Mouse (Mus musculus) lung, adult 2 months (tissue): ENCODE results near the gene Rnf145. TPM values are rescaled to one million over a fixed set of nuclear protein-coding genes. Genes with fewer than 3 reads are reported as not detected.

Experiments used
- DNase-seq: peaks from one replicate; pipeline ENCODE4 v3.0.0; 2022
- H3K4me1 ChIP-seq: fragments of 200-500 bp; 2 replicates; pipeline ENCODE4 v1.6.1; 2011; ENCODE audit warnings: low read length; ENCODE audit not compliant: control insufficient read depth, insufficient read depth
- H3K4me3 ChIP-seq: fragments of 200-500 bp; replicated peaks from 2 replicates; pipeline ENCODE3; 2011; ENCODE audit warnings: low read depth, mild to moderate bottlenecking, control low read depth, low read length; ENCODE audit errors: extremely low read depth
- CTCF ChIP-seq: fragments of 200-500 bp; IDR thresholded peaks from 2 replicates; pipeline ENCODE4 v1.5.1; 2011; ENCODE audit warnings: mild to moderate bottlenecking, low read length, control low read depth; ENCODE audit not compliant: insufficient read depth
- POLR2A ChIP-seq: fragments of 200-500 bp; IDR thresholded peaks from 2 replicates; pipeline ENCODE4 v1.6.1; 2011; ENCODE audit warnings: low read depth, mild to moderate bottlenecking, control low read depth, low read length, borderline replicate concordance; ENCODE audit errors: extremely low read depth
- WGBS: fragments of 180-500 bp; shearing (Covaris S2); methylation state at CpG from one replicate; pipeline ENCODE4 v1.1.7; 2018; 5-methylcytosine and 5-hydroxymethylcytosine counted together
- polyA plus RNA-seq: library from polyadenylated mRNA; depleted of rRNA; stranded (reverse); fragments of >200 nt; gene quantifications from 2 replicates; pipeline ENCODE4 v1.2.3, GENCODE M21; 2012

The Rnf145 gene
- polyA plus RNA-seq, 1 experiment: 104 TPM

DNA sequence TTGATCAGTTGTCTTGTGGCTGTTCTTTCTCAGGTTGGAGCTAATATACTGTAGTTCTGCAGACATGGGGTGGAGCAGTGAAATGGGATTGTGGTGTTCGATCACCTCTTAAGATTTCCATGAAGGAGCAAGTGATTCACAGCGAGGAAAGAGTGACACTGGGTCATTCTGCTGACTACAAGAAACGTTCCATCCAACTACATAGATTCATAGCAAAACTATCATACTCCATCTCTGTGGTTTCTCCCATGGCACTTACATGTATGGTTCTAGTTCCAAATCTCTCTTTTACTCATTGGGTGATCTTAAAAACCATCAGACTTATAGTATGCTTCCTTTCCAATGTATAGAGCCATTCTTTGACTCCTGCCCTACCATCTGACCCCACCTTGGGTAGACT is 14.0 kb upstream of the Rnf145 start:
- no peaks in the 10 kb centered on the region for H3K4me1 ChIP-seq
- no peak for DNase-seq
- H3K4me3 ChIP-seq: no peak overlapping the region
- WGBS: 83% methylated on average over 3 of the region's 3 CpGs
- TF ChIP-seq POLR2A (no peak), CTCF (no peak)

DNA sequence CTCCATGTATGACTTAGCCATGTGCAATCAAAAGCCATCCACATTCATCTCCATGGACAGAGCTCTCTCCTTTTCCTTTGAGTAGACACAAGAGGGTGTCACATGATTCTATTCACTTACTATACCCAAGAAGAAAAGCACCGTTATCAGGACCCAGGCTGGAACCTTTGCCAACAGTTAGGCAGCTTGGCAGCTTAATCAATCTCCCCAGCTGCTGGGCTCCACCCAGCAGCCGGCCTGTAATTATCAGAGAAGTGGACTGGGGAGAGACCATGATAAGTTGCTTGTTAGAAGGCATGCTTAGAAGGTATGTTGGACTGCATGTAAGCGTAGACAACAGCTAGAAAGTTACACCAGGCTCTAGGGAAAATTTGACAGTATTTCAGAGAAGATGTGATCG is 9.9 kb upstream of the Rnf145 start:
- WGBS: 49% methylated on average over 4 of the region's 4 CpGs
- Histone ChIP-seq H3K4me3 (no peak overlapping the region), H3K4me1 (no peaks in the 10 kb centered on the region)
- no peak for DNase-seq
- TF ChIP-seq POLR2A (no peak), CTCF (no peak)

DNA sequence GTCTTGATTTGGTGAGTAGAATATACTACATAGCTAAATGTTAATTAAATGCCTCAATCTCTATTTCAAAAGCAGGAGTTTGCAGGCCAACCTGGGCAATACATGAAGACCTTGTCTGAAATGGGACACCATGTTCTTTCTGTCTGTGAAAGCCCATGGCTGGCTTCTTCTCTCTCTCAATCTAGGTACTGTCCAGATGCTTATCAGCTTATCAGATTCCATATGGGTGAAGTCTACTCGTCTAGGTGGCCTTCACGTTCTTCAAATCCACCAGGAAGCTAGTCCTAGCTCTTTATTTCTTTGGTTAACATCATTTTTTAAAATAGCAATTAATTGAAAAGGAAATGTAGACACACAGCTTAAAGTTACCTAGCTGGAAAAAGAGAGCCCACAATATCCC is 8.9 kb upstream of the Rnf145 start:
- no peaks in the 10 kb centered on the region for H3K4me1 ChIP-seq
- WGBS: 83% methylated on average over 2 of the region's 2 CpGs
- no peak for DNase-seq
- no peak overlapping the region for H3K4me3 ChIP-seq
- no peak for TF ChIP-seq POLR2A
- no peak for TF ChIP-seq CTCF

DNA sequence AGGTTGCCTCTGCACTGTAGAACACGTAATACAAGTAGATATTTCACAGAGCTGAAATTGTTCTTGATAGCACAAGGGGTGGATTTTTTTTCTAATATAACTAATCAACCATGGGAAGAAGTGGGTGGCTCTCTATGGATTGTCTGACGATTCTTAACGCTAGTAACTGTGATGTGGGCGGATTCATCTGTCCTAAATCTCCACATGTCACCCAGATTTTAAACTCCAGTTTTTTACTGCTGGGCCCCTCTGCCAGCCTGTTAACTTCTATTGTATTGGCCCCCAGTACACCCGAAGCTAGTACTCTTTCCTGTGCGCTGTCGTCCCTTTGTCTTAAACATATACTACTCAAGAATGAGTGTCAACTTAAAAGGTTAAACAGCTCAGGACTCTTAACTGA is 8.4 kb upstream of the Rnf145 start:
- WGBS: 86% methylated on average over 7 of the region's 7 CpGs
- no peaks in the 10 kb centered on the region for H3K4me1 ChIP-seq
- no peak overlapping the region for H3K4me3 ChIP-seq
- no peak for DNase-seq
- no peak for TF ChIP-seq CTCF
- no peak for TF ChIP-seq POLR2A

DNA sequence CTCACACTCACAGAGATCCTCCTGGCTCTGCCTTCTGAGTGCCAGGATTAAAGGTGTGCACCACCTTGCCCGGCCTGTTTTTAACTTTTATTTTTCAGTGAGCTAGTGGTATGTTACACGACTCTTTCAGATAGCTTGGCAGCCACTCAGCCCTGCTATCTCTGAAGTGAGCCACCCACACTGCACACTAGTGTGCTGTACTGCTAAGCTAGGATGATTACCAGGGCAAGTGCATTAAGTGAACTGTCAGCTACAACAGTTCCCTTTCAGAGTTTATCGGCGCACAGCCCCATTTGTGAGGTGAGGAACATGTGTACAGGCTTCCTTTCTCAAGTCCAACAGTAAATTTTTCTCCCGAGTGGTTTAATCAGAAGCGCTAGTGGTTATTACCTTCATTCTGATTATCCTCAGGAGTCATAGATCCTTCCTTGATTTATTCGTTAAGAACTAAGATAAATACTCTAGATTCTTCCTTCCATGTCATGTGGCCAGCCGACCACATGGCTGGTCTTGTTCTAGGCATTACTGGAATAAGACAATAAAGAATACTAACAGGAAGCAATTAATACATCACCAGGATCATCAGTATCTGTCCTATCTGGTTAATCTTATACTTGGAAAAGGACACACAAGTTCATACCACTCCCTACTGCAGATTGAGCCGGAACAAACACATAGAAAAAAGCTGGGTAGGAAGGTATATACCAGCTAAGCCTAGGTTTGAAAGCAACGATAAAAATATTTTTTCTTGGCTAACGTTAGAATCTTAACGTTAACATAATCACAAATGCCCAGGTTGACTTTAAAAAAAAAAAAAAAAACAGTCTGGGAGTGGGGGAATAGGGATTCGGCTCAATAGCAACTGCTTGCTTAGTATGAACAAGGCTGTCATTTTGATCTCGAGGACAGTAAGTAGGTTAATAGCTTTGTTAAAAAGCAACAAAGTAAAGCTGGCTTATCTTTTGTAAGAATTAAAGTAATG is 6.4 kb upstream of the Rnf145 start:
- H3K4me1 ChIP-seq: no peaks in the 10 kb centered on the region
- no peak for DNase-seq
- no peak overlapping the region for H3K4me3 ChIP-seq
- TF ChIP-seq POLR2A (no peak), CTCF (no peak)
- WGBS: 60% methylated on average over 14 of the region's 14 CpGs

DNA sequence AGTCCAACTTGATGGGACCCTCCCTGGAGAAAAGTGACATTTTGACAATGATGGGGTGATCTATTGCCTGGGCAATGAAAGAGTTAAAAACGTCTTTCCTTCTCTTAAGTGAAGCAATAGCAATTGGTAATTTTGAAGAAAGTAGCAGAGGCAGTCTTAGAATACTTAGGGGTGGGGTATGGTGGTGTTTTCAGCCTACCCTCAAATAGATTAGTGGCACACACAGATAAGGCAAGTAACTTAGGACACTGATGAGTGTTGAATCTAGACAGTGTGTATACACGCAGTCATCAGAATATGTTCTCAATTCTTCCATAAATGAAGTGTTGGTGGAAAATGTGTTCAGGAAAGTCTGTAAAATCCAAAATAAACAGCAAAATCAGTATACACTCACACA is 5.7 kb upstream of the Rnf145 start:
- no peak for DNase-seq
- 54% methylated on average over 2 of the region's 2 CpGs for WGBS

DNA sequence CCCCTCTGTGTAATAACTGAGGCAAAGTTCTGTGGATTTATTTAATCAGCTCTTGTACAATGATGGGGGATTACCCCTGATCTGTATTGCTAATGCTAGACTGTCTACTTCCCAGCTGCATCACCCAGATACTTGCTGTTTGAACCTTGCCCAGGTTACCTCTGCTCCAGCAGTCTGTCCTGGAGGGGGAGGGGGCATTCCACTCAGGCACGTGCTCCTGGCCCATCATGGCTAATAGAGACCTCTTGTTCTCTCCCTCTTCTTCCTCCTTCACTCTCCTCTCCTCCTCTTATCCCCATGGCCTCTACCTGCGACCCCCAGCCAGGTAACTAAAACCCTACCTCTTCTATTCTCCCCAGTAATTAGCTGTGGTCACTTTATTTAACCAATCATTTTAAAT is 4.1 kb upstream of the Rnf145 start:
- 53% methylated on average over 2 of the region's 2 CpGs for WGBS
- TF ChIP-seq POLR2A: no peak
- no peak for TF ChIP-seq CTCF

More for the DNA sequence above, 5.7 kb upstream of the Rnf145 start:
- TF ChIP-seq POLR2A: no peak
- TF ChIP-seq CTCF: no peak
- no peaks in the 10 kb centered on the region for H3K4me1 ChIP-seq
- H3K4me3 ChIP-seq: no peak overlapping the region

DNA sequence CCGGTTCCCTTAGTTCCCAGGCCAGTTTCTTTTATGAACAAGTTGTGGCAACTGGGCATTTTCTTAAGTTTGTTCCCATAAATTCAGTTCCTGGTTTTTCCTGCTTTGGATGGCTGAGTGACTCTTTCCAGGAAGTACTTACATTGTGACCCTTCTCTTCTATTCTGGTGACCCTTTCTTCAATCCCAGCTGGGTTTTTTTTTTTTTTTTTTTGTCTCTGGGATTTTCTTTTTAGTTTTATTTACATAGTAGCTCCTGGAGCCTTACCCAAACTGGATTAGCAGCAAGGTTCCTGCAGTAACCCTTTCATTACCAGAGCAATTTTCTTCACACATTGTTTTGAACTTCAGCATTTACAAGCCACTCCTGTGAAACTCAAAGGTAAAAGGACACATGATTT is 2.4 kb upstream of the Rnf145 start:
- no peak overlapping the region for H3K4me3 ChIP-seq
- no peak for TF ChIP-seq POLR2A
- no peak for TF ChIP-seq CTCF
- 42% methylated on average over 1 of the region's 1 CpGs for WGBS
- no peak for DNase-seq
- H3K4me1 ChIP-seq: 0 out of 2 replicates have a peak, but pooled peaks cover 2% of the 10 kb centered on the region

More for the DNA sequence above, 4.1 kb upstream of the Rnf145 start:
- no peak for DNase-seq
- Histone ChIP-seq H3K4me3 (no peak overlapping the region), H3K4me1 (0 out of 2 replicates have a peak, but pooled peaks cover 2% of the 10 kb centered on the region)

DNA sequence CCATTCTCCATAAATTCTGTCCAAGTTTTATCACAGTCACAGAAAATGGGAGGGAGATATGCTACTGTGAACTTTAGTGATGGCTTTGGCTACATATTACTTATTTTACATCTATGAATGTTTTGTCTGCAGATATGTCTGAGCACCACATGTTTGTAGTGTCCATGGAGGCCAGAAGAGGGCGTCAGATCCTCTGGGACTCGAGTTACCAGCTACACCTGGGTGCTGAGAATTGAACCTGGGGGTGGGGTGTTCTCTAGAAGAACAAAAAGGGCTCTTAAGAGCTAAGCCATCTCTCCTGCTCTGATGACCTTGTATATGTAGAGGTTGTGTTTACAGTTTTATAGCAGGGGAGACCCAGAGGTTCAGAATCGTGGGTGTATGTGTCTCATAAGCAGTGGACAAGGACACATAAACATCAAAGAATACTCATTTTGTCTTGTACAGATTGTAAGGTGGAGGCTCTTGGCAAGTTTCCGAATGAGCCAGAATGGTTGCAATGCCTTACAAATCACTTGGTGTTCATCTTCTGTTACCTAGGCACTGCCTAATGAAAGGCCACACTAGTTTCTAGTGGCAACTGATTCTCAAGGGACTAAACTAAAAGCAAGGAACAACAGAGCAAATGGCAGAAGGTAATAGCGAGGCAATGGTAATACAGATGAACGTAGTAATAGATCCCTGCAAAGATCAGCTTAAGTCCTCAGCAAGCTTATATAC is 1.0 kb upstream of the Rnf145 start:
- Histone ChIP-seq H3K4me3 (no peak overlapping the region), H3K4me1 (0 out of 2 replicates have a peak, but pooled peaks cover 2% of the 10 kb centered on the region)
- no peak for TF ChIP-seq POLR2A
- no peak for TF ChIP-seq CTCF
- no peak for DNase-seq
- 43% methylated on average over 6 of the region's 6 CpGs for WGBS
